Mouse (Mus musculus): Measurements from ENCODE around the gene Parp14. TPM values are rescaled to one million over a fixed set of nuclear protein-coding genes. Genes with fewer than 3 reads are reported as not detected.

The Parp14 gene
- total and polyA plus RNA-seq, 3 experiments: 3.9 to 6.4 (median 6.0) TPM

DNA sequence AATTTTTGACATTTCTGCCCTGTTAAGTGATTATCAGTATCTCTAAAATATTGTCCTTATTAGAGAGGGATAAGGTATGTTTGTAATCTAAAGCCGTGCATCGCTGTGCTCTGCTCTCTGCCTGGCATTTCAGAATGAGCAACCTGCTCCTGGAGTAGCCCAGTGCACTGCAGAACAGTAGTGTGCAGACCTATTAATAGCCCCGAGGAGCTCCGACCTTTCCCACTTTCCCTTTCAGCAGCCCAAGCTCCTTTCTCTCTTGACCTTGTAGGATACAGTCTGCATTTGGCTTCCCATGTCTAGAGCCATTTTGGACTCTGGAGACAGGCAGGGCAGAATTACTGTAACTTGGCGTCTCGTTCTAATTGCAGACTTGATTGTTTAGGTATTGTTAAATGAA, 83.0 kb downstream of the Parp14 start:
- H3K4me2 ChIP-seq (ENCODE audit: insufficient read depth, low read depth, poor library complexity, severe bottlenecking): no peak overlapping the region
- H3K27me3 ChIP-seq (replicated peaks): no peaks in the 10 kb centered on the region
- dilution Hi-C loops (cut with MboI; ENCODE audit: extremely low pct_ligation_motif_present, extremely low pct_unique_long_range_greater_than_20kb, low sequenced_read_pairs) (no loop called here), in situ Hi-C loops (cut with MboI; ENCODE audit: low pct_ligation_motif_present, low pct_unique_long_range_greater_than_20kb, low sequenced_read_pairs) (no loop called here)
- no peaks in the 10 kb centered on the region for H3K79me2 ChIP-seq (replicated peaks; ENCODE audit: control insufficient read depth, extremely low read depth, insufficient read depth, poor library complexity, severe bottlenecking)
- no peak overlapping the region for H3K4me3 ChIP-seq (replicated peaks in 1 of 3; ENCODE audit: low read depth in 2 of 3, low read length in 2 of 3, poor library complexity in 1 of 3)
- H3K36me3 ChIP-seq (replicated peaks in 1 of 2; ENCODE audit: control insufficient read depth in 1 of 2, insufficient read depth in 1 of 2, low read length in 1 of 2): peaks cover 21 to 52% of the 10 kb centered on the region in 2 experiments
- H3K27ac ChIP-seq (ENCODE audit: insufficient read depth, low read depth): no peak overlapping the region
- TF ChIP-seq MEF2A (IDR thresholded peaks at IDR 0.05; ENCODE audit: borderline replicate concordance, low read depth, low read length) (no peak), MYC (IDR thresholded peaks at IDR 0.05; ENCODE audit: low read depth, low read length) (no peak), IRF4 (IDR thresholded peaks at IDR 0.05; ENCODE audit: low read depth, low read length) (no peak), MAZ (IDR thresholded peaks at IDR 0.05; ENCODE audit: low read depth, low read length) (no peak), GABPA (IDR thresholded peaks at IDR 0.05; ENCODE audit: insufficient replicate concordance, low read depth, low read length) (no peak), EP300 (IDR thresholded peaks at IDR 0.05; ENCODE audit: low read length) (no peak), MAX (IDR thresholded peaks at IDR 0.05; ENCODE audit: low read length) (no peak), PAX5 (IDR thresholded peaks at IDR 0.05; ENCODE audit: low read length) (no peak), ETS1 (conservative IDR thresholded peaks at IDR 0.05; ENCODE audit: low read depth, low read length) (no peak), SIN3A (IDR thresholded peaks at IDR 0.05; ENCODE audit: low read length) (no peak), SMC3 (IDR thresholded peaks at IDR 0.05; ENCODE audit: low read depth, low read length) (no peak), HCFC1 (IDR thresholded peaks at IDR 0.05; ENCODE audit: low read depth, low read length) (no peak), CTCF (conservative IDR thresholded peaks at IDR 0.05 in 1 of 2, IDR thresholded peaks at IDR 0.05 in 1 of 2; ENCODE audit: low read depth in 2 of 2, low read length in 2 of 2) (no peak), UBTF (IDR thresholded peaks at IDR 0.05; ENCODE audit: low read depth, low read length) (no peak), TBP (conservative IDR thresholded peaks at IDR 0.05; ENCODE audit: low read depth, low read length) (no peak), KAT2A (IDR thresholded peaks at IDR 0.05; ENCODE audit: insufficient replicate concordance, low read length) (no peak), USF2 (conservative IDR thresholded peaks at IDR 0.05; ENCODE audit: low read depth, low read length) (no peak), ZKSCAN1 (IDR thresholded peaks at IDR 0.05; ENCODE audit: borderline replicate concordance, low read depth, low read length) (no peak), NRF1 (IDR thresholded peaks at IDR 0.05; ENCODE audit: low read depth, low read length) (no peak)
- DNase-seq (ENCODE audit: extremely low read depth): no peak
- H3K4me1 ChIP-seq (ENCODE audit: control insufficient read depth in 1 of 2, insufficient read depth in 2 of 2): peaks cover 4 to 11% of the 10 kb centered on the region in 2 experiments; a peak in 3 of 4 replicates
- no peak overlapping the region for H3K9ac ChIP-seq (ENCODE audit: insufficient read depth, low read depth)
- no peaks in the 10 kb centered on the region for H3K9me3 ChIP-seq (replicated peaks; ENCODE audit: low read length)

DNA sequence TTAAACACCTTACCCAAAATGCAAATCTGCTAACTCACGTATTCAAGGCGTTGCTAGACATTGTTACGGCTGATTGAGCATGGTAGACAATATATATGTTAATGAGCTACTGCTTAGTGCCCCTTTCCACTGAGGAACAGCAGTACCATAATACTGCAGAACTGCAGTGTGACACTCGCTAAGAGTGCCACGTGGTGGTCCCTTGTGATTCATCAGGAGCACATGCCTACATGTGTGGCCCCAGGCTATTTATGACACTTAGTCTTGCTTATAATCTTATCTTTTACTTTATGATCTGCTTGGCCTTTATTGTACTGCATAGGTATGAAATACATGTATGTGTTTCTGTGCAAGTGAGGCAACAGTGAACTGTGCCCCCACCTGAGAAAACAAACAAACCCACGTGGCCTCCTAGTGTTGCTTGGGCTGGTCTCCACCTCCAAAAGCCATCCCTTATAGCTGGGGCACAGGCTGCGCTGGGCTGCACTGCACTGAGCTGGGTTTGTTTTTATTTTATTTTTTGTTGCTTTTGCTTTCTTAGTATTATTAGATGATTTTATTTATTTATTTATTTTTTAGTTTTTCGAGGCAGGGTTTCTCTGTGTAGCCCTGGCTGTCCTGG, 83.7 kb downstream of the Parp14 start:
- H3K4me1 ChIP-seq (ENCODE audit: control insufficient read depth in 1 of 2, insufficient read depth in 2 of 2): peaks cover 7 to 17% of the 10 kb centered on the region in 2 experiments; a peak in 3 of 4 replicates
- no peak overlapping the region for H3K9ac ChIP-seq (ENCODE audit: insufficient read depth, low read depth)
- no peaks in the 10 kb centered on the region for H3K79me2 ChIP-seq (replicated peaks; ENCODE audit: control insufficient read depth, extremely low read depth, insufficient read depth, poor library complexity, severe bottlenecking)
- DNase-seq (ENCODE audit: extremely low read depth): no peak
- H3K36me3 ChIP-seq (replicated peaks in 1 of 2; ENCODE audit: control insufficient read depth in 1 of 2, insufficient read depth in 1 of 2, low read length in 1 of 2): peaks cover 17 to 47% of the 10 kb centered on the region in 2 experiments
- no peak overlapping the region for H3K4me2 ChIP-seq (ENCODE audit: insufficient read depth, low read depth, poor library complexity, severe bottlenecking)
- in situ Hi-C loops (cut with MboI; ENCODE audit: low pct_ligation_motif_present, low pct_unique_long_range_greater_than_20kb, low sequenced_read_pairs) (no loop called here), dilution Hi-C loops (cut with MboI; ENCODE audit: extremely low pct_ligation_motif_present, extremely low pct_unique_long_range_greater_than_20kb, low sequenced_read_pairs) (no loop called here)
- H3K27ac ChIP-seq (ENCODE audit: insufficient read depth, low read depth): no peak overlapping the region
- TF ChIP-seq GABPA (IDR thresholded peaks at IDR 0.05; ENCODE audit: insufficient replicate concordance, low read depth, low read length): no peak
- H3K27me3 ChIP-seq (replicated peaks): no peaks in the 10 kb centered on the region
- no peaks in the 10 kb centered on the region for H3K9me3 ChIP-seq (replicated peaks; ENCODE audit: low read length)
- no peak overlapping the region for H3K4me3 ChIP-seq (replicated peaks in 1 of 3; ENCODE audit: low read depth in 2 of 3, low read length in 2 of 3, poor library complexity in 1 of 3)
